Mouse (Mus musculus) testis, adult 2 months (tissue): ENCODE results near the gene Tesk2. TPM values are rescaled to one million over a fixed set of nuclear protein-coding genes. Genes with fewer than 3 reads are reported as not detected.

ENCODE experiments used
- H3K27ac ChIP-seq: fragments of 200-500 bp; 2 replicates; pipeline ENCODE4 v1.5.1; 2012; ENCODE audit warnings: low read depth, low read length; ENCODE audit not compliant: control insufficient read depth, insufficient read depth
- H3K27me3 ChIP-seq: fragments of 200-500 bp; 2 replicates; pipeline ENCODE4 v1.6.1; 2012; ENCODE audit warnings: mild to moderate bottlenecking, low read length, moderate library complexity; ENCODE audit not compliant: control insufficient read depth, insufficient read depth
- H3K36me3 ChIP-seq: fragments of 200-500 bp; 2 replicates; pipeline ENCODE4 v1.6.1; 2012; ENCODE audit warnings: mild to moderate bottlenecking, low read length; ENCODE audit not compliant: control insufficient read depth, insufficient read depth
- H3K4me1 ChIP-seq: fragments of 200-500 bp; 2 replicates; pipeline ENCODE4 v1.6.1; 2012; ENCODE audit warnings: low read length; ENCODE audit not compliant: control insufficient read depth, insufficient read depth
- H3K4me3 ChIP-seq: fragments of 200-500 bp; 2 replicates; pipeline ENCODE4 v1.5.1; 2012; ENCODE audit warnings: low read depth, mild to moderate bottlenecking, low read length, moderate library complexity, mixed read lengths; ENCODE audit not compliant: control insufficient read depth
- CTCF ChIP-seq: fragments of 200-500 bp; IDR thresholded peaks from 2 replicates; pipeline ENCODE4 v1.5.1; 2012; ENCODE audit warnings: low read depth, mild to moderate bottlenecking, inconsistent platforms, low read length, moderate library complexity; ENCODE audit not compliant: control insufficient read depth, insufficient read depth, insufficient replicate concordance
- POLR2A ChIP-seq: fragments of 200-500 bp; IDR thresholded peaks from 2 replicates; pipeline ENCODE4 v1.6.1; 2012; ENCODE audit warnings: low read depth, mild to moderate bottlenecking, inconsistent platforms, low read length, moderate library complexity; ENCODE audit not compliant: control insufficient read depth
- polyA plus RNA-seq: library from polyadenylated mRNA; depleted of rRNA; stranded (reverse); fragments of >200 nt; gene quantifications from 2 replicates; pipeline ENCODE4 v1.2.3, GENCODE M21; 2012

The Tesk2 gene
- polyA plus RNA-seq, 1 experiment: 35.0 TPM

- Histone ChIP-seq H3K27me3 (no peaks in the 10 kb centered on the region), H3K4me3 (peak overlapping the region; percentile 100), H3K27ac (peak overlapping the region; percentile 99), H3K36me3 (no peaks in the 10 kb centered on the region), H3K4me1 (peaks cover 10% of the 10 kb centered on the region)
- TF ChIP-seq POLR2A (no peak), CTCF (no peak)
These were observed 36.1 kb upstream of the Tesk2 start for GRCm38 (mm10) chr4:116684665-116685064.

- H3K27ac ChIP-seq: peak within 1 kb of the TSS; percentile 99
- TF ChIP-seq POLR2A: peak; percentile 99
- peak; percentile 68; the same call in 1 of the 2 replicates for TF ChIP-seq CTCF
- H3K27me3 ChIP-seq: no peaks in the 10 kb centered on the region
- peak within 1 kb of the TSS; percentile 100 for H3K4me3 ChIP-seq
- peaks cover 10% of the 10 kb centered on the region for H3K4me1 ChIP-seq
- H3K36me3 ChIP-seq: no peaks in the 10 kb centered on the region
These were observed 35.2 kb upstream of the Tesk2 start, which contains the start of gene Prdx1 for GRCm38 (mm10) chr4:116685402-116686061. TSS of gene Prdx1 (plus strand) at chr4:116685544.

- no peak for TF ChIP-seq CTCF
- no peak for TF ChIP-seq POLR2A
- Histone ChIP-seq H3K4me1 (peaks cover 10% of the 10 kb centered on the region), H3K4me3 (no peak overlapping the region; the same call in 1 of the 2 replicates), H3K36me3 (no peaks in the 10 kb centered on the region), H3K27ac (no peak overlapping the region; the same call in 1 of the 2 replicates), H3K27me3 (no peaks in the 10 kb centered on the region)
These were observed 33.7 kb upstream of the Tesk2 start for GRCm38 (mm10) chr4:116687041-116687440.

GRCm38 (mm10) chr4:116689309-116689876 is 31.4 kb upstream of the Tesk2 start:
- Histone ChIP-seq H3K4me3 (no peak overlapping the region), H3K36me3 (0 out of 2 replicates have a peak, but pooled peaks cover 2% of the 10 kb centered on the region)
- TF ChIP-seq POLR2A: no peak
- TF ChIP-seq CTCF: no peak

GRCm38 (mm10) chr4:116692146-116692545 is 28.6 kb upstream of the Tesk2 start:
- H3K36me3 ChIP-seq: 0 out of 2 replicates have a peak, but pooled peaks cover 2% of the 10 kb centered on the region
- no peak overlapping the region for H3K27ac ChIP-seq
- H3K4me3 ChIP-seq: no peak overlapping the region
- H3K4me1 ChIP-seq: no peaks in the 10 kb centered on the region; the same call in 1 of the 2 replicates
- TF ChIP-seq POLR2A (no peak), CTCF (no peak)
- H3K27me3 ChIP-seq: no peaks in the 10 kb centered on the region

More at GRCm38 (mm10) chr4:116689309-116689876, 31.4 kb upstream of the Tesk2 start:
- H3K4me1 ChIP-seq: peaks cover 10% of the 10 kb centered on the region
- H3K27ac ChIP-seq: no peak overlapping the region
- H3K27me3 ChIP-seq: no peaks in the 10 kb centered on the region

DNA sequence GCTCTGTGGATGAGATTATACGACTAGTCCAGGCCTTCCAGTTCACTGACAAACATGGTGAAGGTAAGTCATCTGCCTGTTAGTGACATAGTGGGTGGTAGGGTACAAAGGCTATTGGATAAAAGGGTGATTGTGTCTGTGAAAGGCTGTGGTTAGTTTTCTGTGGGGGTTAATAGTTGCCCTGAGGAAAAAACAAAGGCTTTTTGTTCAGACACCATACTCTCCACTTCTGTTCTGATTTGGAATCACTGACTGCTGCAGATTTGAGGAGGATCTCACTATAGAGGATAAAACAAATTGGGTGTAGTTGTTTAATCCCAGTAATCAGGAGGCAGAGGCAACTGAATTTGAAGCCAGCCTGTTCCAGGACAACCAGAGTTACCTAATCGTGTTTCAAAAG is 27.0 kb upstream of the Tesk2 start:
- 0 out of 2 replicates have a peak, but pooled peaks cover 2% of the 10 kb centered on the region for H3K36me3 ChIP-seq
- H3K27me3 ChIP-seq: no peaks in the 10 kb centered on the region
- H3K27ac ChIP-seq: no peak overlapping the region
- no peak overlapping the region for H3K4me3 ChIP-seq
- H3K4me1 ChIP-seq: no peaks in the 10 kb centered on the region
- TF ChIP-seq CTCF (no peak), POLR2A (no peak)

GRCm38 (mm10) chr4:116698693-116699342 is 21.9 kb upstream of the Tesk2 start:
- no peak overlapping the region for H3K4me3 ChIP-seq
- no peaks in the 10 kb centered on the region for H3K36me3 ChIP-seq
- H3K27ac ChIP-seq: no peak overlapping the region
- no peak for TF ChIP-seq CTCF
- no peak for TF ChIP-seq POLR2A
- H3K4me1 ChIP-seq: no peaks in the 10 kb centered on the region
- H3K27me3 ChIP-seq: no peaks in the 10 kb centered on the region
